Mouse (Mus musculus): Measurements from ENCODE around the gene Kcnk12.

Gene Kcnk12

GRCm38 (mm10) chr17:87797688-87798291 lies at the start of gene Kcnk12:
Gene Kcnk12, minus strand, starts transcription at chr17:87797994.
- peak in 1 of 2 experiments; percentile 32 for DNase-seq (ENCODE audit: low read depth in 1 of 2, low spot score in 2 of 2)

GRCm38 (mm10) chr17:87842156-87842555 lies 44.4 kb upstream of the Kcnk12 start:
- no peak for DNase-seq (ENCODE audit: low read depth in 1 of 2, low spot score in 2 of 2)

- DNase-seq (ENCODE audit: low read depth in 1 of 2, low spot score in 2 of 2) = no peak
Measured at GRCm38 (mm10) chr17:87840079-87840478, 42.3 kb upstream of the Kcnk12 start.

GRCm38 (mm10) chr17:87834850-87835249 lies 37.1 kb upstream of the Kcnk12 start:
- DNase-seq (ENCODE audit: low read depth in 1 of 2, low spot score in 2 of 2) = no peak

- no peak for DNase-seq (ENCODE audit: low read depth in 1 of 2, low spot score in 2 of 2)
Measured at GRCm38 (mm10) chr17:87826909-87827308, 29.1 kb upstream of the Kcnk12 start.

GRCm38 (mm10) chr17:87826036-87826560 lies 28.3 kb upstream of the Kcnk12 start:
- no peak for DNase-seq (ENCODE audit: low read depth in 1 of 2, low spot score in 2 of 2)

- DNase-seq (ENCODE audit: low read depth in 1 of 2, low spot score in 2 of 2) = no peak
Measured at GRCm38 (mm10) chr17:87825454-87826008, 27.7 kb upstream of the Kcnk12 start.

- DNase-seq (ENCODE audit: low read depth in 1 of 2, low spot score in 2 of 2) = no peak
Measured at GRCm38 (mm10) chr17:87823031-87823430, 25.2 kb upstream of the Kcnk12 start.

GRCm38 (mm10) chr17:87809556-87809955 lies 11.8 kb upstream of the Kcnk12 start:
- no peak for DNase-seq (ENCODE audit: low read depth in 1 of 2, low spot score in 2 of 2)

GRCm38 (mm10) chr17:87799948-87800340 lies 2.1 kb upstream of the Kcnk12 start:
- no peak for DNase-seq (ENCODE audit: low read depth in 1 of 2, low spot score in 2 of 2)

- DNase-seq (ENCODE audit: low read depth in 1 of 2, low spot score in 2 of 2) = no peak
Measured at GRCm38 (mm10) chr17:87799212-87799947, 1.6 kb upstream of the Kcnk12 start.

- peak in 1 of 2 experiments; percentile 34 for DNase-seq (ENCODE audit: low read depth in 1 of 2, low spot score in 2 of 2)
Measured at GRCm38 (mm10) chr17:87798423-87798941, 688 bp upstream of the Kcnk12 start.

GRCm38 (mm10) chr17:87796881-87797416 lies 845 bp downstream of the Kcnk12 start:
- no peak for DNase-seq (ENCODE audit: low read depth in 1 of 2, low spot score in 2 of 2)

GRCm38 (mm10) chr17:87795927-87796714 lies 1.7 kb downstream of the Kcnk12 start:
- no peak for DNase-seq (ENCODE audit: low read depth in 1 of 2, low spot score in 2 of 2)

- no peak for DNase-seq (ENCODE audit: low read depth in 1 of 2, low spot score in 2 of 2)
Measured at GRCm38 (mm10) chr17:87794801-87795200, 3.0 kb downstream of the Kcnk12 start.

GRCm38 (mm10) chr17:87793331-87793730 lies 4.5 kb downstream of the Kcnk12 start:
- DNase-seq (ENCODE audit: low read depth in 1 of 2, low spot score in 2 of 2) = no peak

GRCm38 (mm10) chr17:87792623-87793315 lies 5.0 kb downstream of the Kcnk12 start:
- DNase-seq (ENCODE audit: low read depth in 1 of 2, low spot score in 2 of 2) = no peak

GRCm38 (mm10) chr17:87791517-87792098 lies 6.2 kb downstream of the Kcnk12 start:
- DNase-seq (ENCODE audit: low read depth in 1 of 2, low spot score in 2 of 2) = no peak

- no peak for DNase-seq (ENCODE audit: low read depth in 1 of 2, low spot score in 2 of 2)
Measured at GRCm38 (mm10) chr17:87790661-87791060, 7.1 kb downstream of the Kcnk12 start.

- DNase-seq (ENCODE audit: low read depth in 1 of 2, low spot score in 2 of 2) = no peak
Measured at GRCm38 (mm10) chr17:87788216-87788615, 9.6 kb downstream of the Kcnk12 start.

Data from monocyte, adult 2 months (primary cell).